Mouse (Mus musculus): Measurements from ENCODE around the gene Cyp24a1. TPM values are rescaled to one million over a fixed set of nuclear protein-coding genes. Genes with fewer than 3 reads are reported as not detected.
A peak's percentile ranks its signal among the peaks of the same experiment; 100 is the strongest.
"Not testable (repeated sequence)": the region's sequence is repeated elsewhere in the genome, so short reads cannot be mapped to it uniquely, and the experiment has no call there.

Gene Cyp24a1
- total RNA-seq, 2 experiments from 2014 or later = not detected

DNA sequence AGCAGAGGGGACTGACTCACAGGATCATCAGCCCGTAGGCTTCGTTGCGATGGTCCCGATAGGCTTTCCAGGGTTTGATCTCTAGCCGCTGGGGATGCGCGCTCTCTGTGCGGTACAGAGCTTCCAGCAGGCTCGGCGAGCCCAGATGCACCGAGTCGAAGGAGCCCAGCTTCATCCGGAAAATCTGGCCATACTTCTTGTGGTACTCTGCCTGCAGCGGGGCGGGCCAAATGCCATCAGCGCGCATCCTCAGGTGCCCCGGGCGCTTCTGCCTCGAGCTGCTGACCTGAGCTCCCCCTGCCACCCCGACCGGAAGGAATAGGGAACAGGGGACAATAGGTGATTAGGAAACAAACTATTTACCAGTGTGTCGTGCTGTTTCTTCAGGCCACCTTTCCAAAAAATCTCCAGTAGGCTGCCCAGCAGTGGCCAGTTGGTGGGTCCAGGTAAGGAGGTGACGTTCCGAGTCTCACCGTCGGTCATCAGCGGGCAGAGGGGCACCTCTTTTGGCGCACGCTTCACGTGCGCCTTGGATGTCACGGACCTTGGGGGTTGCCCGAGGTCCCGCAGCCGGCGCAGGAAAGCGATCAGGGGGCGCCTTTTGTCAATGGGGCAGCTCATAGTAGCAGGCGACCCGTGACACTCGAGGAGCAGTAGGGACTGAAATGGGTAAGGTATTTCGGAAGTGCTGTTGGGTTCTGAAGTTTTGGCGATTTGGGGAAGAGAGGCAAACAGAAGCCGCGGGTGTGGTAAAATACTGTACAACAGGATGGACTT, 603 bp downstream of the Cyp24a1 start, which contains the start of gene Pfdn4:
Gene Pfdn4, plus strand, starts transcription at position 275 of the 777 bp plus-strand sequence.
- DNase-seq = no peak
- intact Hi-C loops (cut with DNase I) = no loop called here

DNA sequence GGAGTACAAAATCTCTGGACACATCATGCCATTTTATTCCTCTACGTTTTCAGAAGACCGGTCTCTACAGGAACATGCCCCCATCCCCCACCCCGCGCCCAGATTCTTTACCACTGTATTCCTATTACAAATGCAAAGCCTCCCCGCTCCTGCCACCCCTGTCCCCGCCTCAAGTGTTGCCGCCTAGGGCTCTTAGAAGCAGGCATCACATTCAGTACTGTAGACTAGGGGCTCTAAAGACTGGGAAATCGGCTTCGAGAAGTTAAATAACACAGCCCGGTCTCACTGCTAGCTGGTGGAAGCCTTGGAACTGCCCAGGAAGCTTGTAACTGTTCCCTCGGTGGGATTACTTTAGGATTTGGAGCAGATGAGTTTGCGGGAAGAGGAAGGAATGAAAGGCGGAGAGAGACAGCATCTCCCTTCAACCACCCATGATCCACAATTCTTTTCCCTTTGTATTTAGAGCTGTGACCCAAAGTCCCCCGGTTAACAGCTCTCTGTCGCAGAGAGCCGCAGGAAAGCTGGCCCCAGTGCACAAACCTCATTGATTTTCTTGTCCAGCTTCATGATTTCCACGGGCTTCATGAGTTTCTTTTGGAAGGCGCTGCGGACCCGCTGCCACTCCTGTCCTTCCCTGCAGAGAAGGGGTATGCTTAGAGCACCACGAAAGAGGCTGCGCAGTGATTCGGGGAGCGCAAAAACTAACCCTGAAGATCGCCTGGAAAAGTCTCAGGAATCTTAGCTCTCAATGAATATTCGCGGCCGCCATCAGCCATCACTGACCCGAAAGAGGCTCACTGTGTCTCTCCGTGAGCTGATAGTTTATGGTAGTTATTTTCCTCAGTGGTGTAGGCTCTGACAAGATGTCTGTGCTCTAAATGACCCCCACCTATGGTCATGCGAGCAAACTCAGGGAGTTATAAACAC, 1.9 kb downstream of the Cyp24a1 start:
- intact Hi-C loops (cut with DNase I) = no loop called here
- DNase-seq = no peak

DNA sequence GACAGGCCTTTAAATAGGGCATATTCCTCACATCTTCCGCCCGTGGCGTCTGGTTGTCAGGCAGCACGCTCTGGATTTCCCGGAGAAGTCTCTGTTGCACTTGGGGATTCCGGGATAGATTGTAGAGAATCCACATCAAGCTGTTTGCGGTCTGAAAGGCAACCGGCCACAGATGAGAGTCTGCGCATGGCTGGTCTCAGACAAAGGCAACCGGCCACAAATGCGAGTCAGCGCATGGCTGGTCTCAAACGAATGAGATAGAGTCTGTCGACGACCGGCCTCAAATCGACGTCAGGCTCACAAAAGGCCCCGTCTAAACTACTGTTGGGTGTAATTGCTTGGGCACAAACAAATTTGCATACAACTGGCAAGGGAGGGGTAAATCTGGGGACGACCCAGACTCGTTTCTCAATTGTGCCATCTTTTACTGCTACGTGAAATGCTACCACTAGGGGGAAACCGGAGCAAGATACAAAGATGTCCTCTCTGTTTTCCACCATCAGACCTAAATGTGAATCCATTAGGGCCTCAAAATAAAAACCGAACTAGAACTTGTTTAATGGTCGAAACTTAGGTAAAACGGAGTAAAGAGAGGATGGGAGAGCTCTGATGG, 8.9 kb downstream of the Cyp24a1 start:
- intact Hi-C loops (cut with DNase I) = no loop called here
- DNase-seq = no peak

DNA sequence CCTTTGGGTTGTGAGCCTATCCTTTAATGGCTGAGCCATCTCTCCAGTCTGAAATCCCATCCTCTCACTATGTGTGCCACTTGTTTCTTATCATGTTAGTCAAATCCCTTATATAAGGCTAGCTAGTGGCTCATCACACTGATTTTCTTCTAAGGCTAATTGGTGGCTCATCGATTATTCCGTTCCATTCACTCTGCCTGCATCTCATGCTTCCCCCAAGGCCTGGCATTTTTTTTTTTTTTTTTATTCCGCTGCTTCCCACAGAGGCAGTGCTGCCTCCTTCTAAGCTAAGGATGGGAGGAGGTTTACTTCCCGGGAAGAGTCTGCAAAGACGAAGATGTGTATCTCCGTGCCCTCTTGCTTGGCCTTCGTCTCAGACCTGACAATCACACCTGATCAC, 9.7 kb downstream of the Cyp24a1 start:
- intact Hi-C loops (cut with DNase I) = no loop called here
- no peak for DNase-seq

DNA sequence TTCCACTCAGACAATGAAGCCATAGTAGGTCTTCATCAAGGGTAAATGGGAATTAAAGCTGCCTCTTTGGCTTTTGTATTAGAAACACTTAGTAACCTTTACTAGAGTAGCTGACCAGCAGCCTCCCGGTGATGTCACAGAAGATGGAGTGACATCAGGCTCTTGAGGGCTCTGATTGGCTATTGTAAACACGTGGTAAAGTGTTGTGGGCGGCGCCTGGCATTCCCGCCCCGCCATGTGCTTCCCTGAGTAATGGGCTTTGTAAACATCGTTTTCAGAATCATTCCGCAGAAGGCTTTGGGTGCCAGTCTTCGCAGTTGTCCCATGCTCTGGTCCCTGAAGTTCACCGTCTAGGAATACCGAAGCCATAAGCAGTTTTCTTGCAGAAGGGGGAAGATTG, 13.0 kb downstream of the Cyp24a1 start:
- no peak for DNase-seq
- intact Hi-C loops (cut with DNase I) = no loop called here

DNA sequence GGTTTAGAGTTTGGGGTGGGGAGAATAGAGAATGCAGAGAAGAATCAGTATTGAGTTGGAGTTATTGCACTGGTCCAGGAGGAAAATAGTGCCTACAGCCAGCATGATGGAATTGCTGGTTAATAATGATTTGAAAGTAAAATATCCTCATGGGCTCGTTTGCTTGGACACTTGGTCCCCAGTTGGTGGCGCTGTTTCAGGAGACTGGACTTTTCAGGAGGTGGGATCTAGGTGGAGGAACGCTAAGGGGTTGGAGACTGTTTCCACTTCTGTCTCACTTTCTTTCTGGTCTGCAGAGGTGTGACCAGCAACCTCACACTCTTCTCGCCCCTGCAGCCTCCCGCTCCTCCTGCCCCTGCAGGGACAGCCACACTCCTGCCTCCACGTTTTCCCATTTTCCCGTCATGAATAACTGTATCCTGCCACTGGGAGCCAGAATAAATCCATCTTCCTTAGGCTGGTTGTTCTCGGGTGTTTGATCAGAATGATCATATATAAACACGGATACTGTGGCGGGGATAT, 14.9 kb downstream of the Cyp24a1 start:
- DNase-seq = no peak
- intact Hi-C loops (cut with DNase I) = no loop called here

DNA sequence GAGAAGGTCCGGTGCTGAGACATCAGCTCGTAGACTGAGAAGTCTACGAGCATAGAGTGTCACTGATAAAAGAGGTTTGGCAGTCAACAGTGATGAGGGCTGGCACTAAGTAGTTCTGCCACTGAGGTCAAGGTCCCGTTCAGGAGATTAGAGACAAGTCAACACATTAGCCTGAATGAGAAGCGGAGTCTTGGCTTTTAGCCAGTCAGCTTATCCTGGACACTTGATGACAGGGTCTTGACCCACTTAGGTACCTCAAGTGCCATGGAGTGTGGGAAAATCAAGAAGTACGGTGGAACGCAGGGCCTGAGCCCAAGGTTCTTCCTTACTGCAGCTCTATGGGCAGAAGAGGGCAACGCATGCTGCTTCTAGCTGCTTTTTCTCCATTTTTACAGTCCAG, 20.3 kb downstream of the Cyp24a1 start:
- intact Hi-C loops (cut with DNase I) = no loop called here
- DNase-seq = no peak

DNA sequence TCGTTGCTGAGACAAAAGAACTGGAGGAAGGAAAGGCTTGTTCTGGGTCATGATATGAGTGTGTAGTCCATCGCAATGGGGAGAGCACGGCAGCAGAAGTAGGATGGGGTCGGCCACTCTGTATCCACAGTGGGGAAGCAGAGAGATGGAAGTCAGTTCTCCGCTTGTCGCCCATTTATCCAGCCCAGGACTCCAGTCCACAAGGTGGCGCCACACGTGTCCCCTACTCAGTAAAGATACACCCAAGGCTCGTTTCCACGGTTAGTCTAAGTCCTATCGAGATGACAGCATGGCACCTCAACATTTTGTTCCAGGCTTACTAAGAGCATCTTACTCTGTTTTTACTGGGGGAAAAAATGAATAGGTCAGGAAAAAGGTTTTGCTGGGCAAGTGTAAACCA, 20.7 kb downstream of the Cyp24a1 start:
- intact Hi-C loops (cut with DNase I) = no loop called here
- peak; percentile 18 for DNase-seq

DNA sequence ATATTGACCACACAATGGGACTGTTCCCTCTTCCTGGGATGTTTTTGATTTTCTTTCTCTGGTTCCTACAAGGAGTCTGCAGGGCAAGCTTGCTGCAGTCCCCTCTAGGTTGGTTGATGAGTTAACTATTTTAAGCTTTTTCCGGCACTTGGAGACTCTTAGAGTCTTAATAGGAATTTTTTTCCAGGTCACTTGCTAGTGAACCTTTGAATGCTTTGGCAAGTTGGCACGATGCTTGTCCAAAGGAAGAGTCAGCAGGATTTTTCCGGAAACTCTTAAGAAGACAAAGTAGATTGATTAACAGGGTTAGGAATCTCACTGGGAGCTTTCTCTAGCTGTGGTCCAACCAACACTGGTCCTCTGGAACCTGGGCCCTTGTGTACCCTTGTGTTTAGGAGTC, 21.8 kb downstream of the Cyp24a1 start:
- intact Hi-C loops (cut with DNase I) = no loop called here
- DNase-seq = no peak

DNA sequence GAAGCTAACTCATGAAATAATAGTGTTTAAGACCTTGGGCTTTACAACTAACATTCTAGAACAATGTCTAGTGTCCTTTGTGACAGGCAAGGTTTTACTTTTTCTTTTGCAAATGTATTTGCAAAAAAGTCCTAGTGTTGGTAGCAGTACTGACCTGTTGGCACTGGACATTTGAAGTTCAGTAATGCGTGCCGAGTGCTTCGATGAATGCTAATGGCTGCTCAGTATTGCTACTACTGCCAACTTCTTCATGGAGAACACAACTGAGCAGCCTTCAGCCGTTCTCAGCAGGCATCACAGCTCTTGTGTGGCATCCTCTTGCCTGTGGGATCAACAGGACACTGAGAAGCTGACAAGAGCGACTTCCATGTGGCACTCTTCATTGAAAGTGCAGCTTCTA, 22.8 kb downstream of the Cyp24a1 start:
- intact Hi-C loops (cut with DNase I) = no loop called here

DNA sequence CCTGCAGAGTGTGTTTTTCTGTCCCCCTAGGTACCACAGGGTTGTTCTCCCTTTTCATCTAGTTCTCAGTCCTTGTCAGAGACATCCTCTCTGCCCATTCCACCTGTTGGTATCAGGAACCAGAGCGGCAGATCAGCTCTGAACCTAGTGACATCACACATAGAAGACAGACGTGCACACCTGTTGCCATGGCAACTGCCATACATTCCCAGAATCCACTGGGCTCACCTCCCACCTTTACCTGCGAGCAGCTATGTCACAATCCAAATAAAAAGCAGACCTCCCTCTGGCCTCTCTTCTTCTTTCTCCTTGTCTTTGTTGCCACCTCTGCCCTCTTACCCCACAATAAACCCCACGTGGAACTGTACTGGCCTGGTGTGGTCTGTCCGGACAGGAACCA, 26.4 kb downstream of the Cyp24a1 start:
- intact Hi-C loops (cut with DNase I) = no loop called here
- DNase-seq = no peak

More for the DNA sequence above, 22.8 kb downstream of the Cyp24a1 start:
- DNase-seq = no peak

DNA sequence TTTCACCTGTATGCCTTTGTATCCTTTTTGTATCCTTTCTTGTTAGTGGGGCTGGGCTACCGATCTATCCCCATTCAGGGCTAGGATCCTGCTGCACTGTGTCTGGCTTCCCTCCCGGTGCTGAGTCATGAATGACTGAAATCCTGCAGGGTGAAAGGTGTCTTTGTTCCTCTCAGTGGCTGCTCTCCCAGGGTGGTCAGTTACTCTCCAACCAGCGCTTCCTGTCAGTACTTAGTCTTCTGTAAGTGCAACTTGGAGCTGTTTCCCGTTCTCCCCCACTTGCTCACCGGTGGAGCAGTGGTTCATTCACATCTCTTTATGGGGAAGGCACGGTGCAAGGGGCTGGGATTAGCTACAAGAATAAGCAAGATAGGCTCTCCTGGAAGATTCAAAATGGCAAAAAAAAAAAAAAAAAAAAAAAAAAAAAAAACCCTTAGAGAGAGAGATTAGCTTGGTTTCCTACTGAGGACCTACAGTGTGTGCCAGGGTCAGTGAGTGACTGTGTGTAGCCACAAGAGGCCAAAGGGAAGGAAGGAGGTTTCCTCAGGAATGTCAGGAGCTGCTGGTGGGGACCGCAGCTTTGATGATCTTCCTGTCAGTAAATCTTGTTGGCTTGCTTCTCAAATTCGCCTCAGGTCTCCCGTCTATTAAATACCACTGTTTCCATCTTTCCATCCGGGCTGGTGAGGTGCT, 27.2 kb downstream of the Cyp24a1 start:
- DNase-seq = peak; percentile 17
- intact Hi-C loops (cut with DNase I) = no loop called here

DNA sequence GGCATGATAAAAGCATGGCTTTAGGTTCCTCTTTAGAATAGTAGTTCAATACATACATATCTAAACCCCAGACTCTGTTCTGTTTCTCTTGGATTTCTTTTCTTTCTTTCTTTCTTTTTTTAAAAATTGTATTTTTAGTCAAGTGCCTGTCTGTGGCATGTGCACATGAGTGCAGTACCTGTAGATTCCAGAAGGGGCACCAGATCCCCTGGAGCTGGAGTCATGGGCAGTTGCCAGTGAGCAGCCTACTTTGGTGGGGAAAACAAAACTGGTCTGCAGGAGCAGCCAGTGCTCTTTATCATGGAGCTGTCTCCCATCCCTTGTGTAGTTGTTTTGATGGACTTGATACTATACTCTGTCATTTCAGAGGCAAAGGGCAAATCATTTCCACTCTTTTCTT, 28.9 kb downstream of the Cyp24a1 start:
- DNase-seq = peak; percentile 31
- intact Hi-C loops (cut with DNase I) = no loop called here

DNA sequence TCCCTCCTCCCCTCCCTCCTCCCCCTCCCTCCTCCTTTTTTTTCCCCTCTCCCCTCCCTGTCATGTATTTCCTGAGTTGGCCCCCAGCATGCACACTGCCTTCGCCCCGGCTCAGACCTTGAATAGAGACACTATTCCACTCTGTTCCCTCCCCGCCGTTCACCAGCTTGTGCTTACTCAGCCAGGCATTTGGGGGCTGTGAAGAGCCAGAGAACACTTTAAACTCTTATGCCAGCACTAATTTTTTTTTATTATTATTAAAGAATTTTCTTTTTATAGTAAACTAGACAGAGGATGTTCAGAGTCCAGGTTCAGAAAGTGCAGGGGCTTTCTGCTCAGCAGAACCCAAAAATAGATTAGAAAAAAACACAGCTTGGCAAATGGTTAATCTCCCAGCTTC, 32.1 kb downstream of the Cyp24a1 start:
- intact Hi-C loops (cut with DNase I) = no loop called here
- no peak for DNase-seq

DNA sequence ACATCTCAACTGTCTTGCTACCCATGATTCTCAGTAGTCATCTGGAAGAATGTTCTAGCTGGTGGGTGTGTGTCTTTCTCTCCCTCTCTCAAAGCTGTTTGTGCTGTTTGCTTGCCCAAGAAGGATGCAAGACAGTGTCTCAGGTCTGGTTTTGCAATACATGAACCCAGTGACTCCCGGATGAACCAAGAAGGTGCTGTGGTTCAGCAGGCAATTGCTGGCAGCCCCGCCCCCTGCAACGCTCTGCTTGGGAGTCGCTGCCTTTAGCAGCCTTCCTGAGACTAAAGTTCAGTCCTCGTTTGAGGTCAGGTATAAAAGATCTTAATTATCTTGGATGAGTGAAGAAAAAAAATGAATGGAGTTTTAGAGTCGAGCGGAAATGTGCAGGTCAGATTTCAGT, 35.3 kb downstream of the Cyp24a1 start:
- intact Hi-C loops (cut with DNase I) = no loop called here
- DNase-seq = no peak

DNA sequence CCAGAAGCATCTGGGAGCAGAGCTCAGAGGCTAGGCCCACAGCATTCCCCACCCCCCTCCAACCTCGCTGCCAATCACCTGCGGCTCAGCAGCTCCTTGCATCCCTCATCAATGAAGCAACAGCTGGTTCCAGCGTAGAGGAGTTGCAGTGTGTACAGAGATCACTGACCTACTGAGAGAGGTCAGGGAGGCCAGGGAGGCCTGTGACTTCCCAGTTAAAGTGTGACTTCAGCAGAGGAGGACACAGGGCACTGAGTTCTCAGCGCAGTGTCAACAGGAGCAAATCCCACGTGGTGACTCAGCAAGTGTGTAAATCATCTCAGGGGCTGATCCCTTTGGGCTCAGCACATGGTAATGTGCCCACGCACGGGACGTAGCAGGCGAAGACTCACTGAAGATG, 37.1 kb downstream of the Cyp24a1 start:
- intact Hi-C loops (cut with DNase I) = no loop called here
- DNase-seq = no peak

DNA sequence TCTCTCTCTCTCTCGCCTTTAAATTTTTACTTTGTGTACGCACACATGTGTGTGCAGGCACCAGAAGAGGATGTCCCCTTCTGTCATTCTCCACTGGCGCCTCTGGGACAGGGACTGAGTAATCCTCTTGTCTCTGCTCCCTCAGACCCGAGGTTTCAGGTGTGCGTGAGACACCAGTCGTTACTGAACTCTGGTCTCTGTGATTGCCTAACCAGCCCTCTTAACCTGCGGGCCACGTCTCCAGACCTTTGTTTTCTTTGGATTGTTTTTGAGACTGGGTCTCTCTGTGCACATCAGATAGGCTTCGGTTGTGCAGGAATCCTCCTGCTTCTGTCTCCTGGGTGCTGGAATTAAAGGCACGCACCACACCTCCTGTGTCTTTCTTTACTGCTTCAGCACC, 37.8 kb downstream of the Cyp24a1 start:
- DNase-seq = no peak
- intact Hi-C loops (cut with DNase I) = no loop called here

DNA sequence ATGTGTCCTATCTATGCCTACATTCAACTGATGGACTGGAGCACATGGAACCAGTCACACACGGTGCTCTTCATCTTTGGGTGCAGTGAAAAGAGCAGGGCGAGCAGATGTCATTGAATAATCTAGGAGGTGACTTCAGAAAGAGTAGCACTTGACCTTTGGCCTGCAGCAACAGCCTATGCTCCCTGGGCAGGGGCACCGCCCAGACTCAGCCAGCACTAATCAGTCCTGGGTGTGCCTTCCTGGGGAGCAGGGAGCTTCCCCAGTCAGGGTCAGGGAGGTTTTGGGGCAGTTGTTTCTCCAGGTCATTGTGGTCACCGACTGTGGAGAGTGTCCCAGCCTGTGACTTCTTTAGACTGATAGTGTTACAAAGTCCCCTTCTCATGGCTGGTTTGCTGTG, 43.1 kb downstream of the Cyp24a1 start:
- DNase-seq; intact Hi-C loops (cut with DNase I): not testable (repeated sequence)

DNA sequence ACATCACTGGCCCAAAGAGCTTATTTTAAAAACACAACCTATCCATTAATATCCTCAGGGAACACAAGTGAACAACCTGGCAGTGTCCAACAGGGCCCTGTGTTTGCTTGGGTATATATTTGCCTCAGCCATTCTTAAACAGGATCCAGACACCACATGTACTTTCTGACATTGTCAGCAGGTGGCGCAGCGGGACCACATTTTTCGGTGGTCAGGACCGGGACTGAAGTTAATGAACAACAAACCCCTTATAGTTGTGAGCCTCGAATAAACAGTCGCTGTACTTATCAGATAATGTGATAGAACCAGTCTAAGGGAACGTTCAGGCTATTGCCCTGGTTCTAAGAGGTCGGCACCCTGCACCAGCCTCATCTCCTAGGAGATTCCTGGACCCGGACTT, 46.0 kb downstream of the Cyp24a1 start:
- DNase-seq = peak; percentile 82
- intact Hi-C loops (cut with DNase I) = loop anchor here (1.0 kb wide), 1 partner anchor 56 kb away; no protein-coding TSS in a partner anchor

DNA sequence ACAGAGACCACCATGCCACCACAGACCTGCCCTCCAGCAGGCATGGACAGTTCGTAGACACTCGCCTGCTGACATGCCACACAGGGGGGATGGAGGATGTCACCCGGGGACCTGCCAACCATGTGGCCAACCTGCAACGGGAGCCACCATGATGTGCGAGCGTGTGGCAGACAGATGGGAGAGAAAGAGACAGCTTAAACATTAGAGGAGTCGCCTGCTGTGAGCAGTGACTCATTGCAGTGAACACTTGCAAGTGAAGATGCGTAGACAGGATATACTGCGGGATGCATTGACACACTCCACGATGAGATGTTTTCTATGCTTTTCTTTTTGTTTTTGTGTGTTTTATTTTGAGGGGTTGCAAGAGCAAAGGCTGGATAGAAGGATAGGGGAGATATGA, 49.3 kb downstream of the Cyp24a1 start:
- DNase-seq = no peak
- intact Hi-C loops (cut with DNase I) = no loop called here
